Mouse (Mus musculus) adrenal gland, postnatal 14 days (tissue): ENCODE data around the gene Ganab. TPM values are rescaled to one million over a fixed set of nuclear protein-coding genes. Genes with fewer than 3 reads are reported as not detected.
A peak's percentile ranks its signal among the peaks of the same experiment; 100 is the strongest.
"Not testable (repeated sequence)": the region's sequence is repeated elsewhere in the genome, so short reads cannot be mapped to it uniquely, and the experiment has no call there.

Source experiments
- DNase-seq: peaks from one replicate; pipeline ENCODE4 v3.0.0; 2021; ENCODE audit warnings: mixed read lengths
- total RNA-seq: library from RNA; stranded (reverse); gene quantifications from 2 replicates; pipeline ENCODE4 v1.2.3, GENCODE M21; 2021

The Ganab gene
- total RNA-seq, 1 experiment from 2014 or later: 162 TPM

DNA sequence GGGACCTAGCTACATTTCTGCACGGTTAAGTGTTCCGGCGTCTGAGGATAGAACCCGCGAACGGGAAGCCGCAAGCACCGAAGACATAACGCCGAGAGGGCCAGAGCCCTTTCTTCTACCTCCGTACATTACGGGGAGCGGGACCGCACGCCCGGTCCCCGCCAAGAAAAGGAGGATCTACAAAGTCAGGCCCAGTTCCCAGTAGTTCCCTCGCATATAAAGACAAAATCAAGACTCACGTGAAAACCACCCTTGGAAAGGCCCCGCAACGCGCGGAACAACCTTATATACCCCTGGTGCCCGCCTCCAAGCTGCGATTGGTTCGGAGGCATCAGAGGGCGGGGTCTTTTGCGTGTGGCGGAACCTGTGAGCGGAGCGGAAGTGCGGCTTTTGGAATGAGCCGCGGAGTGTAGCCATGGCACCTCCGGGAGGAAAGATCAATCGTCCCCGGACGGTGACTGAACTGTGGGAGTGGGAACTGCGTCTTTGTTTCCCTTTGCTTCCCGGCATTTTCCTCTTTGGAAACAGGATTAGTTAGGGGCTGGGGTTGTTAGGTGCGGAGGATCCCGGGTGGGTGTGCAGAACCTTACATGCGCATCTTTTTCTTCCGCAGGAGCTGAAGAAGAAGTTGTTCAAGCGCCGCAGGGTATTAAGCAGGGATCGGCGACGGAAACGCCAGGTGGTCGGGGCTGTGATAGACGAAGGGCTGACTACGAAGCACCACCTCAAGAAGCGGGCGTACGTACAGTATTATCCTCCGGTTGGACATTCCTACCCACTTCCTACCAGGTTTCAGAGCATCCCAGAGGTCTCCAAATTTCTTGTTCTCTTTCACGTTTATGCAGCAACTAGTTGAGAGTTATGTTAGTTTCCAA lies 9.1 kb upstream of the Ganab start, which contains the start of the genes 1810009A15Rik and Gm49416:
TSS of gene 1810009A15Rik (plus strand) at position 343 of the 875 bp plus-strand sequence.
TSS of gene Gm49416 (plus strand) at position 416 of the 875 bp plus-strand sequence.
- peak; percentile 98 for DNase-seq

DNA sequence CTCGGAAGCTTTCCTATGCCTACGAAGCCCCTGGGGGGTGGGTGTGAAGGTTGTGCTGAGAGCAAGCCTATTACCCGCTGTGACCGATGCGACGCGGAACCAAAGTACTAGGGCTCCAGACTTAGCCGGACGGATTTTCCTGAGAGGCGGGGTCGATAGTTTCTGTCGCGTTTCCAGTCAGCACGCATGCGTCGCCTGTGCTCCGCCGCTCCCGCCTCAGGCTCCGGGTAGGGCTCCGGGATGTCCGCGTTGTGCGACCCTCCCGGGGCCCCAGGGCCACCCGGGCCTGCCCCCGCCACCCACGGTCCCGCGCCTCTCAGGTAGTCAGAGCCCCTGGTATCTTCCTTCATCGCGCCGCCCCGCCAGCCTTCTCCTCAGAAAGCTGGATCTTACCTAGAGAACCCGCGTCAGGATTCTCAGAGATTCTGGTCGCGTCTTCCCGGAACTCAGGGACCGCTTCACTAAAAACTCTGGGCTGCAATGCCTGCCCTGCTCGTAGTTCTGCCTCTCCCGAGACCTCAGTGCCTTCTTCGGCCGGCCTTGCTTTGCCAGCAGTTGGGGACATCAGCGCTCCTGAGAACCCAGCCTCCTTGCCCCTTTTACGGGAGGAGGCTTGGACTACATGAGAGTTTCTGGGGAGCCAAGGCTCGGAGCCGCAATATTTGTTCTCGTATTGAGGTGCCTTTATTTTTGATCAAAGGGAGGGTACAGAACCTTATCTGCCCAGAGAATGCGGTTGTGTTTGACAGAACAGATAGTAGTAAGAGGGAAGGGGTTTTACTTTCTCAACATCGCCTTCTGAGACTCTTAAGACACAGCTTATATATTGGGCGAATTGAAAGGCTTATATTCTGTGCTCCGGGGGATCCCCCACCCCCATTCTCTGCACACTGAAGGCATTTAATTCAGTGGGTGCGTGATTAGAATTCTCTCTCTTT lies 4.8 kb upstream of the Ganab start, which contains the start of gene Ints5:
TSS of gene Ints5 (plus strand) at position 177 of the 938 bp plus-strand sequence.
- DNase-seq: peak; percentile 92

DNA sequence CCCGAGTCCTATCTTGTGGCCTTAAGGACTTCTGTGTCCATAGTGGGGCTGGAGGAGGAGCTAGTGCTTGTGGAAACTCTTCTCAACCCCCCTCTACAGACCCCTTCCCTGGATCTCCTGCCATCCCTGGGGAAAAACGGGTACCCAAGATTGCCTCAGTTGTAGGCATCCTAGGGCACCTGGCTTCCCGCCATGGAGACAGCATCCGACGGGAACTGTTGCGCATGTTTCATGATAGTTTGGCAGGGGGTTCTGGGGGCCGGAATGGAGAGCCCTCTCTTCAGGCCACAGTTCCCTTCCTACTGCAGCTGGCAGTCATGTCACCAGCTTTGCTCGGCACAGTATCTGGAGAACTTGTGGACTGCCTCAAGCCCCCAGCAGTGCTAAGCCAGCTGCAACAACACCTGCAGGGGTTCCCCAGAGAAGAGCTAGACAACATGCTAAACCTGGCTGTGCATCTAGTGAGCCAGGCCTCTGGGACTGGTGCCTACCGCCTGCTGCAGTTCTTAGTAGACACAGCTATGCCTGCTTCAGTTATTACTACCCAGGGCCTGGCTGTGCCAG lies 2.4 kb upstream of the Ganab start:
- DNase-seq: no peak

DNA sequence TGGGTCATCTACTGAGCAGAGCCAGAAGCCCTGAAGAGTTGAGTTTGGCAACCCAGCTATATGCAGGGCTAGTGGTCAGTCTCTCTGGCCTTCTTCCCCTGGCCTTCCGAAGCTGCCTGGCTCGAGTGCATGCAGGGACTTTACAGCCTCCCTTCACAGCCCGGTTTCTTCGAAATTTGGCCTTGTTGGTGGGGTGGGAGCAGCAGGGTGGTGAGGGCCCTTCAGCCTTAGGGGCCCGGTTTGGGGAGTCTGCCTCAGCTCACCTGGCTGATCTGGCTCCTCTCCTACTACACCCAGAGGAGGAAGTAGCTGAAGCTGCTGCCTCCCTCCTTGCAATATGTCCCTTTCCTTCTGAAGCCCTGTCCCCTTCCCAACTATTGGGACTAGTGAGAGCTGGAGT lies 1.6 kb upstream of the Ganab start:
- DNase-seq: not testable (repeated sequence)

GRCm38 (mm10) chr19:8897211-8897864 lies 533 bp upstream of the Ganab start:
- peak; percentile 84 for DNase-seq

GRCm38 (mm10) chr19:8898576-8898975 lies 705 bp downstream of the Ganab start:
- no peak for DNase-seq

DNA sequence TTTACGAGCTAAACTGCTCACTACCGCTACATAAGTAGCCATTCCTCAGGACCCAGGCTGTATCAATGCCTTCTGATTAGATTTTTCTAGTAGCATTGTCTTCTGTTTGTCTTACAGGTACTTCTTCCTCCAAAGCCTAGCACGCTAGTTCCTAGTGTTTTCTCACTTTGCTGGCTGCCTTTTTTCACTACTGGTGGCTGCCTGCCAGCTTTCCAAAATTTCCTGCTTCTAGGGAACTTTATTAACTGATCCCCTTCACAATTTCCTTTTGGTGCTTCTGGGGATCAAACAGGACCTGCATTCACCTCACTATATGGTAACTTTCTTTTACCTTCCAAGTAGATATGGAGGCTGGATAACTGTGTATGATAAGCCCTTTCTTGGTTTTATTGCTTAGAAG lies 1.2 kb downstream of the Ganab start:
- DNase-seq: no peak

GRCm38 (mm10) chr19:8903412-8903811 lies 5.5 kb downstream of the Ganab start:
- no peak for DNase-seq

GRCm38 (mm10) chr19:8908531-8908930 lies 10.7 kb downstream of the Ganab start:
- DNase-seq: no peak

- no peak for DNase-seq
These were observed 13.9 kb downstream of the Ganab start for GRCm38 (mm10) chr19:8911810-8912209.

- no peak for DNase-seq
These were observed 16.3 kb downstream of the Ganab start for GRCm38 (mm10) chr19:8914212-8914611.

GRCm38 (mm10) chr19:8919000-8919399 lies 21.1 kb downstream of the Ganab start:
- DNase-seq: no peak

GRCm38 (mm10) chr19:8919684-8920072 lies 21.8 kb downstream of the Ganab start:
- DNase-seq: no peak

- peak; percentile 97 for DNase-seq
These were observed 22.3 kb downstream of the Ganab start, which contains the start of gene B3gat3 for GRCm38 (mm10) chr19:8920073-8920736. Gene B3gat3, plus strand, starts transcription at chr19:8920374.

DNA sequence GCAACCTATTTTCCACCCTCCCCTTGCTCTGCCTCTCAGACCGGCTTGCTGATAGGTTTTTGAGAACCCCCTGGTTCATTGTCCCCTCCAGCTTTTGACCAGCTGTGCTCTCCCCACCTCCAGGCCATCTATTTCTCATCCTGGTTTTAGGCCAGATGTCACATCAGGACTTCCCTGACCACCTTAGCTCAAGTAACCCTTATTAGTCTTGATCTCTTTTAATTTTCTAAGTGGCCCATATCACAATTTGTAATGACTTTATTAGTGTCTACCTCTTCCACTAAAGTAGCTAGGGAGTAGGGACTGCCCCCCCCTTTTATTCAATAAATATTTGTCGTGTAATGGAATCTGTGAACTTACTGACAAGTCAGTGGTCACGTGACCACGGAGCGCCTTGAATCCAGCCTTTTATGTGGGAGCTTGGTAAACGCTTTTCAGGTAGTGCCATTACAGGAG lies 23.0 kb downstream of the Ganab start:
- no peak for DNase-seq

- DNase-seq: no peak
These were observed 23.9 kb downstream of the Ganab start for GRCm38 (mm10) chr19:8921741-8922140.

DNA sequence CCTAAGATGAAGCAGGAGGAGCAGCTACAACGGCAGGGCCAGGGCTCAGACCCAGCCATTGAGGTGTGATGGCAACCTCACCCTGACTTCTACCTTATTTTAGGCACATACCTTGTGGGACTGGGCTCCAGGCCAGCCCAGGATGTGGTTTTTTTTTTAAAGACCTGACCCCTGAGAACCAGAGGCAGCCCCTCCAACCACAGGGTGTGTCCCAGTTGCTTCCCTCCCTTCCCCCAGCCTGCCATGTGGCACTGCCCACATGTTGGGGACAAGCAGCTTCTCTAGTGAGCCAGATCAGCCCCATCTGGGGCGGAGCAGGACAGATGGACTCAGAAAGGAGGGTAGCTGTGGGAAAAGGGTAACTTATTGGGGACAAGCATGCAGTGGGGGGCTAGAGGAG lies 28.9 kb downstream of the Ganab start:
- no peak for DNase-seq

- DNase-seq: no peak
These were observed 30.1 kb downstream of the Ganab start for GRCm38 (mm10) chr19:8927891-8928525.

DNA sequence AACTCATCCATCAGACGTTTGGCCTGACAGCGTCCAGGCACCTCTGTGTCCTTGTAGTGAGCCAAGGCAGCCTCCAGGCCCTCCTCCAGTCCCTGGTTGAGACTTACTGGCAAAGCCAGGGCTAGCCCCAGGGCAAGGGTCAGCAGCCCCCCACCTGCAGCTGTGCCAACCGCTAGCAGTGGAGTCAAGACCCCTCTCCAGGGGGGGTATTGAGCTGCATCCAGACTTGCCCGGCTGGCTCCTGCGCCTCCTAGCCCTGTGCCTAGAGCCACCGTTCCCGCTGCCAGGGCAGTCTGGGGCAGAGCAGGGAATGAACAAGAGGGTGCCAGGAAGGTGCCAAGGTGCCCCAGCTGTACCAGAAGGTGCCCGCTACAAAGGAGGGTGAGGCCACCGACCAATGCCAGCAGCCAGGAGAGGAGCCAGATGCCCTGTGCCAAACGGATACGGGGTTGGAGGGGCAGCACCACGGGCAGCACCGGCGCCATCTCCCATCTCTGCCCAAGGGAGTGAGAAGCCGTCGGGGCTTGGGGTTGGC lies 30.9 kb downstream of the Ganab start:
- DNase-seq: peak; percentile 53
